Mouse (Mus musculus): ENCODE measurements around the gene Ubtd2. TPM values are rescaled to one million over a fixed set of nuclear protein-coding genes. Genes with fewer than 3 reads are reported as not detected.
A peak's percentile ranks its signal among the peaks of the same experiment; 100 is the strongest.

The Ubtd2 gene
- polyA plus RNA-seq, 1 experiment = 2.4 TPM

DNA sequence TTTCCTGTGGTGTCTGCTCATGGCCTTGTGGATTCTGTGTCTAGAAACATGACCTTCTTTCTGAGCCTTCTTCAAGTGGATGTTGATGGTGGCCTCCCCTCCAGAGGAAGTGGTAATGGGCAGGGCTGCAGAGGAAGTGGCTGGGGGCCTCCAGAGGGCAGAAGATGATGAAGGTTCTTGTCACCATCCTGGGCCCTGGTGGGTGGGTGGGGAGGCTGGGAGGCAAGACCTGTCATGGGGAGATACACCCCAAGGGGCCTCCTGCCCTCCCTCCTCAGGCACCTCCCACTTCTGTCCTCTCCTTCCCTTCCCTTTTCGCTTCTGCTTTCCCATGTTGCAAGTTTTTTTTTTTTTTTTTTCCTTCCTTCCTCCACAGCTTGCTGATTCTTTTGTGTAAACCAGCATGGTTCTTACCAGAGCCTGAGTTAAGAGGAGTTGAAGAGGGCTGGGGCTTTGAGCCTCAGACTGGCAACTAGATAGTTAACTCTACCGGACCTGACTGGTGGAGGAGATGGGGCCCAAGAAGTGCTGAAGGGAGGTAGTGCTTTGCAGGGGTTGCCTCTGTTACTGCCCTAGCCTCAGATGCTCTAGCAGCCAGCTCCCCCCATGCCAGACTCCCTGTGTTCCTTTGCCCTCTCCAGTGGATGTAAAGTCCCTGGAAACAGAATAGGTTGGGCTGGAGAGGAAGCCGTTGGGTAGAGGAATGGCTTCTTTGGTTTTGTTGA is 87.7 kb downstream of the Ubtd2 start:
- H3K27ac ChIP-seq (ENCODE audit: insufficient read depth, low read length) = peak overlapping the region; percentile 98
- WGBS = 6% methylated on average over 3 of the region's 3 CpGs
- H3K27me3 ChIP-seq (ENCODE audit: control insufficient read depth, insufficient read depth, low read length) = no peaks in the 10 kb centered on the region
- peaks cover 60% of the 10 kb centered on the region; the same call in 1 of the 2 replicates for H3K4me1 ChIP-seq (ENCODE audit: control insufficient read depth, insufficient read depth, insufficient read length)
- peak overlapping the region; percentile 35; the same call in 1 of the 2 replicates for H3K4me3 ChIP-seq (ENCODE audit: extremely low read depth, insufficient read depth, insufficient read length)
- DNase-seq (ENCODE audit: low read depth in 1 of 2, low spot score in 2 of 2) = peak; percentile 65 to 87
- peaks cover 17% of the 10 kb centered on the region for H3K36me3 ChIP-seq (ENCODE audit: control insufficient read depth, insufficient read depth, low read length)
- TF ChIP-seq POLR2A (IDR thresholded peaks at IDR 0.05; ENCODE audit: low read depth, low read length) (peak; percentile 50; the same call in 1 of the 2 replicates), CTCF (IDR thresholded peaks at IDR 0.05; ENCODE audit: extremely low read depth, insufficient read depth, insufficient read length, insufficient replicate concordance) (no peak)

DNA sequence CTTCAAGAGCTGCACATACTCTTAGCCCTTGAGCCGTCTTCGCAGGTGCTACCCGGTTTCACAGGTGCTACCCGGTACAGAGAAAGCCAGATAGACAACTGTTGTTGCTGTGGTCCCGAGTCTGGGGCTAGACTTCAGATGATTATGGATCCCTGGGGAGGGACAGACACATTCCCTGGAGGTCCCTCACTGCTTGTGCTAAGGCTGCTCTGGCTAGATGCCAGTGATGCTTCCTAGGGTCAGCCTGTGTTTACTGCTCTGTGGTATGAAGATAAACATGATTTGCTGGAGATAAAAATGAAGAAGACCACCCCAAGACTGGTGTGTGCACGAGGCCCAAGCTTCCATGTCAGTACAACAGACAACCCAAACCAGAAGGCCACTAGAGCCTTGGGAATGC is 88.9 kb downstream of the Ubtd2 start:
- peaks cover 17% of the 10 kb centered on the region for H3K36me3 ChIP-seq (ENCODE audit: control insufficient read depth, insufficient read depth, low read length)
- 60% methylated on average over 6 of the region's 6 CpGs for WGBS
- H3K4me3 ChIP-seq (ENCODE audit: extremely low read depth, insufficient read depth, insufficient read length) = no peak overlapping the region
- TF ChIP-seq POLR2A (IDR thresholded peaks at IDR 0.05; ENCODE audit: low read depth, low read length) (no peak), CTCF (IDR thresholded peaks at IDR 0.05; ENCODE audit: extremely low read depth, insufficient read depth, insufficient read length, insufficient replicate concordance) (no peak)
- H3K4me1 ChIP-seq (ENCODE audit: control insufficient read depth, insufficient read depth, insufficient read length) = peaks cover 50% of the 10 kb centered on the region; the same call in 1 of the 2 replicates
- DNase-seq (ENCODE audit: low read depth in 1 of 2, low spot score in 2 of 2) = no peak
- H3K27ac ChIP-seq (ENCODE audit: insufficient read depth, low read length) = peak overlapping the region; percentile 84
- no peaks in the 10 kb centered on the region for H3K27me3 ChIP-seq (ENCODE audit: control insufficient read depth, insufficient read depth, low read length)

DNA sequence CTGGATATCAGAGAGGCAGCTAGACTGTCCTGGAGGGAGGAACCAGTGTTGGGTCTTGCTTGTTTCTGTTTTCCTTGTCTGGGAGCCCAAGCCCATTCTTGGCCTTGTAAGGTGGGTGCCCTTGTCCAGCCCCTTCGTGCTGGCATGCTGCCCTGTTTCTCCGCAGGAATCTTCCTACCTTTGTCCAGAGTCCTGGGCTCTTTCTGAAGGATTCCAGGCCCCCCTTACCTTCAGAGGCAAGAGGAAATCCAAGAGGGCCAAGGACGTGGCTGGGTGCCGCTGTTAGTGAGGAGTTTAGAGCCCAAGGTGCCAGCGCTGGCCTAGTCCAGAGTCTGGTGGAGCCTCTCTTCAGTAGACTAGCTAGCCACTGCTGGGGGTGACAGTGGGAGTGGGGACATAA is 89.3 kb downstream of the Ubtd2 start:
- Histone ChIP-seq H3K4me1 (ENCODE audit: control insufficient read depth, insufficient read depth, insufficient read length) (peaks cover 47% of the 10 kb centered on the region; the same call in 1 of the 2 replicates), H3K4me3 (ENCODE audit: extremely low read depth, insufficient read depth, insufficient read length) (no peak overlapping the region), H3K27ac (ENCODE audit: insufficient read depth, low read length) (peak overlapping the region; percentile 84), H3K36me3 (ENCODE audit: control insufficient read depth, insufficient read depth, low read length) (peaks cover 17% of the 10 kb centered on the region), H3K27me3 (ENCODE audit: control insufficient read depth, insufficient read depth, low read length) (no peaks in the 10 kb centered on the region)
- TF ChIP-seq CTCF (IDR thresholded peaks at IDR 0.05; ENCODE audit: extremely low read depth, insufficient read depth, insufficient read length, insufficient replicate concordance) = no peak
- TF ChIP-seq POLR2A (IDR thresholded peaks at IDR 0.05; ENCODE audit: low read depth, low read length) = no peak
- DNase-seq (ENCODE audit: low read depth in 1 of 2, low spot score in 2 of 2) = no peak
- 92% methylated on average over 5 of the region's 5 CpGs for WGBS

DNA sequence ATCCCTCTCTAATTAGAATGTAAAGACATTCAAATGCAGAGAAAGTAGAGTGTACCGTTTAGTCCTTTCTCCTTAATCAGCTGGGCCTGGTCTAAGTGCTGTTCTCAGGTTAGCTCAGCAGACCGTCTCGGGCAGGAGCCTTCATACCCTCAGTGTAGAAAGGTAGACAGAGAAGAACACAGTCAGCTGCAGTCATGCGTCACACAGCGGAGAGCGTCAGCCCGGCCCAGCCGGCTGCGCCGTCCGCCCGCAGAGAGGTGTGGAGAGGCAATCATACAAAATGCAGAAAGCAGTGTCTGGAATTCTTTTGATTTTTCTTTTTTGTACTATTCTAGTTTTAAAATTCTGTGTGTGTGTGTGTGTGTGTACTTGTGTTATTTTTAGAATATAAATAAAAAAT is 90.4 kb downstream of the Ubtd2 start:
- 0 out of 2 replicates have a peak overlapping the region, but pooled peaks have one; percentile 8 for H3K27ac ChIP-seq (ENCODE audit: insufficient read depth, low read length)
- TF ChIP-seq POLR2A (IDR thresholded peaks at IDR 0.05; ENCODE audit: low read depth, low read length) (no peak), CTCF (IDR thresholded peaks at IDR 0.05; ENCODE audit: extremely low read depth, insufficient read depth, insufficient read length, insufficient replicate concordance) (no peak)
- H3K4me1 ChIP-seq (ENCODE audit: control insufficient read depth, insufficient read depth, insufficient read length) = peaks cover 42% of the 10 kb centered on the region; the same call in 1 of the 2 replicates
- DNase-seq (ENCODE audit: low read depth in 1 of 2, low spot score in 2 of 2) = no peak
- H3K4me3 ChIP-seq (ENCODE audit: extremely low read depth, insufficient read depth, insufficient read length) = no peak overlapping the region
- H3K36me3 ChIP-seq (ENCODE audit: control insufficient read depth, insufficient read depth, low read length) = peaks cover 11% of the 10 kb centered on the region
- 74% methylated on average over 12 of the region's 12 CpGs for WGBS
- no peaks in the 10 kb centered on the region for H3K27me3 ChIP-seq (ENCODE audit: control insufficient read depth, insufficient read depth, low read length)

DNA sequence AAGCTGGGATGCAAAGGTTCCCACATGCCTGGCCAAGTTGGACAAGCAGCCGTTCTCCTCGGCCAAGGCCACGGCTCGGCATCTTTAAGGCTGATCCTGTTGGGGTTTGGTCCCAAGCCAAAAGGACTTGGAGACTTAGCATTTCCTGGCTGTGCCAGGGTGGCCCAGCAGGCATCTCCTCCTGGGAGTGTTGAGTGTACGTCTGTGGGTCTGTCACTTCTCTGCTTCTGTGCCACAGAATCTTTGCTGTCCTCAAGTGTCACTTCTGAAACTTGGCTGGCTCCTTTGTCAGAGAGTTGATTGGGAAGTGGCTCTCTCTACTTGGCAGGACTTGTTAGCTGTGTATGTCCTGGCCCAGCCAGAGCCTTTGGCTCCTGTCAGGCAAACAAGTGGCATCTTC is 91.3 kb downstream of the Ubtd2 start:
- peaks cover 9% of the 10 kb centered on the region for H3K36me3 ChIP-seq (ENCODE audit: control insufficient read depth, insufficient read depth, low read length)

DNA sequence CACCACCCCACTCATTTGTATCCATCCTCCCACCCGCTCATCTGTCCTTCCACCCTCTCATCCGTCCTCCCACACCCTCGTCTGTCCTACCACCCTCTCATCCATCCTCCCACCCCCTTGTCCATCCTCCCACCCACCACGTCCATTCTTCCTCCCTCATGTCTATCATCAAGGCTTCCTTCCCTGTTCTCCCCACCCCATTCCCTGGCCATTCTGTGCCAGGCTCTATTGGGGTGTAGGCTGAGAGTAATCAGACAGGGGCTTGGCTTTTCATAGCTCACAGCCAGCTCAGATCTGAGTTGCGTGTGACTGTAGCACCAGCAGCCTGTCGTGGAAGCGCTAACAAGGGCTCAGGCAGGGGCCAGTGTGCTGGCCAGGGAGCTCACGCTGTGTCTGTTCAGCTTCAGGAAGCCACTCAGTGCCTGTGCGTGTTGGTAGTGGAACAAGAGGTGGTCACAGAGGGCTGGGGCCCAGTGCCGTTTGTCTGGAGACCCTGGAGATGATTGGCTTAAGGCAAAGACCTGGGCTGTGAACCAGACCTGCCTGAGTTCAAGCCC is 92.3 kb downstream of the Ubtd2 start:
- Histone ChIP-seq H3K27ac (ENCODE audit: insufficient read depth, low read length) (peak overlapping the region; percentile 24; the same call in 1 of the 2 replicates), H3K4me3 (ENCODE audit: extremely low read depth, insufficient read depth, insufficient read length) (no peak overlapping the region), H3K4me1 (ENCODE audit: control insufficient read depth, insufficient read depth, insufficient read length) (peaks cover 48% of the 10 kb centered on the region; the same call in 1 of the 2 replicates), H3K27me3 (ENCODE audit: control insufficient read depth, insufficient read depth, low read length) (no peaks in the 10 kb centered on the region), H3K36me3 (ENCODE audit: control insufficient read depth, insufficient read depth, low read length) (peaks cover 12% of the 10 kb centered on the region)
- TF ChIP-seq CTCF (IDR thresholded peaks at IDR 0.05; ENCODE audit: extremely low read depth, insufficient read depth, insufficient read length, insufficient replicate concordance) = no peak
- no peak for TF ChIP-seq POLR2A (IDR thresholded peaks at IDR 0.05; ENCODE audit: low read depth, low read length)
- DNase-seq (ENCODE audit: low read depth in 1 of 2, low spot score in 2 of 2) = no peak
- WGBS = 83% methylated on average over 10 of the region's 10 CpGs

More for the DNA sequence above, 91.3 kb downstream of the Ubtd2 start:
- Histone ChIP-seq H3K4me3 (ENCODE audit: extremely low read depth, insufficient read depth, insufficient read length) (no peak overlapping the region), H3K27ac (ENCODE audit: insufficient read depth, low read length) (peak overlapping the region; percentile 14; the same call in 1 of the 2 replicates), H3K27me3 (ENCODE audit: control insufficient read depth, insufficient read depth, low read length) (no peaks in the 10 kb centered on the region), H3K4me1 (ENCODE audit: control insufficient read depth, insufficient read depth, insufficient read length) (peaks cover 43% of the 10 kb centered on the region; the same call in 1 of the 2 replicates)
- TF ChIP-seq CTCF (IDR thresholded peaks at IDR 0.05; ENCODE audit: extremely low read depth, insufficient read depth, insufficient read length, insufficient replicate concordance) = no peak
- TF ChIP-seq POLR2A (IDR thresholded peaks at IDR 0.05; ENCODE audit: low read depth, low read length) = no peak
- DNase-seq (ENCODE audit: low read depth in 1 of 2, low spot score in 2 of 2) = no peak
- WGBS = 83% methylated on average over 5 of the region's 5 CpGs
